Mouse (Mus musculus): ENCODE results near the gene Ccl2.
A peak's percentile ranks its signal among the peaks of the same experiment; 100 is the strongest.

Ccl2 gene

DNA sequence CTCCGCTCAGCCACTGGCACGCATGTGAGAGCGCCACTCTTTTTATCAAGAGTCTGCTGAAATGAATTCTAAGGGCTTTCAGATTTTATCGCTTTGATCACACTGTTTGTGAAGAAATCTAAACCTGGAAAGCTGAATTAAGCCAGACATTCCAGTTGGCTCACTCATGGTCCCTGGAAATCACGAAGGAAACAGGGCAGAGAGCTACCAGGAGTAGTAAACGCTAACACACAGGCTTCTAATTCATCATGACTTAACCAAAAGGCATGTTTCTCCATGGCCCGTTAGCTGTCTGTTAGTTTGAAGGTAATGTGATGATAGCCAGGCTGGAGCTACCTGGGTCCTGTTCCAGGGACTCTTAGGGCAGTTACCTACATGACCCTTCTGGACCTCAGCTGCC lies 925 bp upstream of the Ccl2 start:
- no peak for DNase-seq (ENCODE audit: low spot score in 2 of 2)

DNA sequence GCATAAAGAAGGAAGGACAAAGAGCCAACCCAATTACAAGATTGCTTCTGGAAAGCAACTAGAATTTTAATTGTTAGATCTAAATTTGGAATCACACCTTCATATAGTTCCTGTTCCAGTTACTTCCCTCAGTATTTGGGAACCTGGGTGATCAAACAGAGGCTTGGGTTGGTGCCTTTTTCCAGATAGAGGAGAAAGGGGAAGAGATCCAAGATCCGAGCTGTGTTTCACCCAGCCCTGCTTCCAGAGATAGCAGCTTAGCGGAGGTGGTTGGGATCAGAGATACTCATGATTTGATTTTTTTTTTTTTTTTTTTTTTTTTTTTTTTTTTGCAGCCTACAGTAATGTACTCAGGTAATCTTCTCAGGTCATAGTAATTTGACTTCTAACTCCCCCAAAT lies 486 bp downstream of the Ccl2 start:
- no peak for DNase-seq (ENCODE audit: low spot score in 2 of 2)

DNA sequence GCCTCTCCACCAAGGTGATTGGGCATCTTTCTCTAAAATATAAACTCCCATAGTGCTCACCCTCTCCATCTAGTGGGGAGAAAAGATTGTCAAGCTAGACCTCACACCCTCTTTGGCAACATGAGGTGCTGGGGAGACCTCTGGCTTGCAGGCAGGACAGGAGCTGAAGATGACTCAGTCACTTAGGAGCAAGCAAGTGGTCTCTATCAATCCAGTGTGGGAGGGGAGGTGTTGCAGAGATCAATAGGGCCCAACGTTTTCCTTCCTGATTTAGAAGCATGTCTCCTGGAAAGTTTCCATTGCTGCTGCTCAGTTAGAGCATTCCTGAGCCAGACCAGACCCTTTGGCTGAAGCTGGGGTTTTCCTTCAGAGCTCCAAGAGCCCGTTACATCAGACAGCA lies 3.2 kb downstream of the Ccl2 start, which contains the start of gene Gm17268:
Gm17268 (minus strand) TSS at position 28 of the 400 bp plus-strand sequence.
- DNase-seq (ENCODE audit: low spot score in 2 of 2), result no peak

DNA sequence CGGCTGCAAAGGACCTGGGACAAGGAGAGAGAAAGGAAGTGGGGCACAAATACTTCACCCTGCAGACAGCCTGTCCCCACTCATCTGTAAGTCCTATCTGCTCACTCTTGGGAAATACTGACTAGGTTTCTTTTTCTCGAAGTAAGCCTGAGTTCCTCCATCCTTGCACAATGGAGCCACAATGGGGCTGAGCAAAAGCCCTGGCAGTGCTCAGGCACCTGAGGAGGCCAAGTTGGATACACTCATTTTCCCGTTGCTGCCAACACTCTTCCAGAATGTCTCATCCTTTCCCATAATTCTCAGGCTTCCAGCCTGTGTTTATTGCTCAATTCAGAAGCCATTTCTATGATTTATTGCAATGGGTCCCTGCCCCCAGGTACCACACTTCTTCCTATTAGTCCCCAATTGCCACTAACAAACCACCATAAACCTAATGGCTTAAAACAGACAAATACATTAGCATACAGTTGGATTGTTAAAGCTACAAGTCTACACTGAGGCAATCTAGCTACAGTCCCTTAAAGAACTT lies 3.8 kb downstream of the Ccl2 start:
- DNase-seq (ENCODE audit: low spot score in 2 of 2), result no peak

DNA sequence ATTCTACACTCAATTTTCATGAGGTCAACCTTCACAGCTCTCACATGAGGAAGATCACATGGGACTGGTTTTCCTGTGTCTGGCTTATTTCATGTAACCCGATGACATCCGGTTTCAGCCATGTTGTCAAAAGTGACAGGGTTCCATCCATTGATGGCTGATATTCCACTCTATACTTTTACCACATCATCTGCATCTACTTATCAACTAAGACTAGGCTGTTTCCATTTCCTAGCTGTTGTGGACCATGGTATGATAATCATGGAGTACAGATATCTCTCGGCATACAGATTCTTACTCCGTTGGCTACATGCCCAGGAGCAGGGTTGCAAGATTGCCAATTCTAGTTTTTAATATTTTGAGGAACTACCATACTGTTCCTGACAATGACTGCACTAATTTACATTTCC lies 6.3 kb downstream of the Ccl2 start:
- no peak for DNase-seq (ENCODE audit: low spot score in 2 of 2)

DNA sequence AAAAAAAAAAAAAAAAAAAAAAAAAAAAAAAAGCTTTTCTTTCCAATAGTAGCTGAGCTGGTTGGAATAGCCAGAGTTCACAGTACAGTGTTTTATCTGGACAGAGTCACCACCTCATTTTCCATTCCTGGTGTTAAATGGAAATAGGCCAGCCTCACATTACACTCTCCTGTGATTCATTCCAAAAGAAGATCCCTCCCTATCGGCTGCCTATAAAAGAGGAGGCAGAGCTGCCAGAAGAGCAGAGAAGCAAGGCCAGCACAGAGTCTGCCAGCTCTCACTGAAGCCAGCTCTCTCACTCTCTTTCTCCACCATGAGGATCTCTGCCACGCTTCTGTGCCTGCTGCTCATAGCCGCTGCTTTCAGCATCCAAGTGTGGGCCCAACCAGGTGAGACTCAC lies 10.1 kb downstream of the Ccl2 start, which contains the start of gene Ccl7:
Ccl7 (plus strand) TSS at position 242 of the 400 bp plus-strand sequence.
- peak in 1 of 2 experiments; percentile 19 for DNase-seq (ENCODE audit: low spot score in 2 of 2)

DNA sequence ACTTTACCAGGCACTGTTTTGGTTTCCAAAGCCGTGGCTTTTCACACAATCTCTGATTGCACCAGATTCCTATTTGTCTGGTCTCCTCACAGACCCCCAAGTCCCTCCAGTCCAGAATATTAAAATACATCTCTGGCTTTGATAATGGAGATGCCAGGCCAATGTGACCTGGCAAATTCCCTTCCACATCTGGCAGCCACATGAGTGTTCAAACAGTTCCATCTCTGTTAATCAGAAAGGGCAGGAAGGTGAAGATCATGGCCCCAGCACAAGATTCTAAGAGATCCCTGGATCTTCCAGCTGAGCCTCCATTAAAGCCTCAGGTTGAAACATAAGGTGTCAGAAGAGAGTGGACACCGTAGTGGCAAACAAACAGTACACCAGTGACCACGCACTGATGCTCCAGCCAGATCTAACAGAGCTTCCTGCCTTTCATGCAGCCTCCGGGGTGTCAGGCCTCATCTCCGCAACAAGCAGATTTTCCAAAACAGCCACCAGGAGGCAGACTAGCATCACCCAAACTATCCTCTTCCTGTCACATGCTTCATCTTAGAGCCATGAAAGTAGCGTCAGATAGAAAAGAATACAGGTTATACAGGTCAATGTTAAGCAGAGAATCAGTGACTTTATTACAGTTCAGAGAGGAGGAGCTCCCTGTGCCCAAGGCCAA lies 12.5 kb downstream of the Ccl2 start:
- DNase-seq (ENCODE audit: low spot score in 2 of 2), result no peak

DNA sequence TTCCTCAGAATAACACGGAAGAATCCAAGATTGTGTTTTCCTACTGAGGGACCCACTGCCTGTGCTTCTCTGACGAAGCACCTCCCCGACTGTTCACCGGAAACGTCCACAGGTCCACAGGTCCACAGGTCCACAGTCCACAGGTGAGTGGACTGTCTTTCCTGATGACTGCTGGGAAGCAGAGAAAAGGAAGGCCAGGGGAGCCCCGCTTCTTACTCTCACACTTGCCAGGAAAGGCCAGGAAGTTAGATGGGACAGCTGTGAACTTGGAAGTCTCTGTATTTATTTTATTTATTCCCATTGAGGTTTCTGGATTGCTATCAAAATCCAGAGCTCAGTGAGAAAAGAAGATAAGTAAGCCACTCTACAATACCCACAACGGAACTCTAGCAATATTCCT lies 18.5 kb downstream of the Ccl2 start:
- DNase-seq (ENCODE audit: low spot score in 2 of 2), result no peak

DNA sequence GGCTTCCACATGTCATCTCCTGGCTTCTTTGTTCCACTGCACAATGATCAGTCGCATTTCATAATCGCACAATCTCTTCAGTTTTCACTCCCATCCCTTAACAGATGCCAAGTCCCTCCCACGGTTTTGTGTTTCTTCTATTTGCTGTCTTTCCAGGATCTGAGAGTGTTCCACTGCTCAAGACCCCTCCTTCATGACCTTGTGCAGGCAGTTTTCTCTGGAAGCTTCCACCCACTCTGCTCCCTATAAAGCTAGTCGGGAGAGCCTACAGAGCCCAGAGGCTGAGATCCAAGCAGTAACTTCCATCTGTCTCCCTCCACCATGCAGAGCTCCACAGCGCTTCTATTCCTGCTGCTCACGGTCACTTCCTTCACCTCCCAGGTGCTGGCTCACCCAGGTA lies 22.3 kb downstream of the Ccl2 start, which contains the start of gene Ccl11:
Ccl11 (plus strand) TSS at position 178 of the 400 bp plus-strand sequence.
- DNase-seq (ENCODE audit: low spot score in 2 of 2), result peak; percentile 15 to 49

DNA sequence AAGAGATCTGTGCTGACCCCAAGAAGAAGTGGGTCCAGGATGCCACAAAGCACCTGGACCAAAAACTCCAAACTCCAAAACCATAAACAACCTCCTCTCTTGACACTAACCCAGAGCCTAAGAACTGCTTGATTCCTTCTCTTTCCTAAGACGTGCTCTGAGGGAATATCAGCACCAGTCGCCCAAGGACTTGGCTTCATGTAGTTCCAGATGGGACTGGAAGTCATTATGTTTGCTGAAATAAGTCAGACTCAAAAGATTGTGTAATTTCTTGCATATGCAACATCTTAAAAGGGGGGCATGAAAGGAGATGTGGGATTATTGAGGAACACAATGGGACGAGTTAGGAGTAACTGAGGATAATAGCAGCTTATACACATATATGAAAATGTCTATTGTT lies 26.9 kb downstream of the Ccl2 start:
- DNase-seq (ENCODE audit: low spot score in 2 of 2), result no peak

DNA sequence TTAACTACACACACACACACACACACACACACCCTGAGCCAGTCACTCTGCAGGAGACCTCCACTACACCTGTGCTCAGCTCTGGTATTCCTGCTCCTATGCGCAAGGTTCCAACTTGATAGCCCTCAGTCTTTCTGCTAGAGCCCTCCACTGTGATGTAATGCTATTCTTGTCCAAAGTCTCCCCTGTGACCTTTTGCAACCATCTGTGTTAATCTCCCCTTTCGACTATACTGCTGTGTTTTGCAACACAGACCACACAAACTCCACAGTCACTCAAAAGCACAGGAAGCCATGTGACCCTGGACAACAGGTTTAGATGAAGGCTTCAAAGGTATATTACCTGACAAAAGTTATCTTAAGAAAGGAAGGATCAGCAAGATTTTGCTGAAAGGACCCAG lies 28.1 kb downstream of the Ccl2 start:
- DNase-seq (ENCODE audit: low spot score in 2 of 2), result no peak

DNA sequence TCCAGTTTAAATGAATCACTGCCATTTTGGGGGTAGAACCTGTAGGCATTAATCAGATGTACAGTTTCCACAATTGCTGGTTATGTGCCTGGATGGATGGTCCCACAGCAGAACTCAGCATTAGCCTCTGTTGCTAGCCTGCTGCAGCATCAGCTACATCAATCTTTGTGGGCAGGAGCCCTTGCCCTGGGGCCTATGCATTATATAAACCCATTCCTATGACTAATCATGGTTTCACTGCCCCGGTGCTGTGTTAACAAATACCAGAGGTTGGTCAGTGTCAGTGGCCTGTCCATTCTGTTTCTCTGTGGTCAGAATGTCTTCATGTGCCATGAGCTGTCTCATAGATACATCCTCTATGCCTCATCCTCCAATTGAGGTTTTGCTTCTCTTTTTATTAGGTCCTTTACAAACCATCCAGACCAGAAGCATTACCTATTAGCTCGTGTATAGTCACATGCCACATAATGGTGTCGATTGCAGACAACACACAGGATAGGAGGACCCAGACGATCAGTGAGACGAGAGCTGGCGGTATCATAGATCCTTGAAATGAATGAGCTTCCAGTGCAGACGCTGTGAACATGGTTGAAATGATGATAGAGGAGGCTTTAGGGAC lies 31.7 kb downstream of the Ccl2 start:
- no peak for DNase-seq (ENCODE audit: low spot score in 2 of 2)

DNA sequence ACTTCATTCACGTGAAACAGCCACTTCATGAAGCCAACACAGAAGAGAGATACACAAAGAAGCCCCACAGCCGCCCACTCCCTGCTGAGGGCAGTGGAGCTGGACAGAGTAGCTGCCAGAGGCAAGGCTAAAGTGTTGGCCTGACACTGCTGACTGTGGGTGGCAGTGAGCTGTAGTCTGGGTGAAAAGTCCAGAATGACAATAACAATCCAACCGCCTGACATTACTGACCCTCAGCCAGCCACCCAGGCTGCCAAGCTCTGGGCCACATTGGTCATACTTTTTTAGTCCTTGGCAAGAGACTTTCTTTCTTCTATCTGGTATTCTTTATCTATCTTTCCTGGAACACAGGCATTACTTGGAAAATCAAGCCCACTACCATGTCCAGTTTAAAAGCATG lies 35.7 kb downstream of the Ccl2 start:
- DNase-seq (ENCODE audit: low spot score in 2 of 2), result no peak

DNA sequence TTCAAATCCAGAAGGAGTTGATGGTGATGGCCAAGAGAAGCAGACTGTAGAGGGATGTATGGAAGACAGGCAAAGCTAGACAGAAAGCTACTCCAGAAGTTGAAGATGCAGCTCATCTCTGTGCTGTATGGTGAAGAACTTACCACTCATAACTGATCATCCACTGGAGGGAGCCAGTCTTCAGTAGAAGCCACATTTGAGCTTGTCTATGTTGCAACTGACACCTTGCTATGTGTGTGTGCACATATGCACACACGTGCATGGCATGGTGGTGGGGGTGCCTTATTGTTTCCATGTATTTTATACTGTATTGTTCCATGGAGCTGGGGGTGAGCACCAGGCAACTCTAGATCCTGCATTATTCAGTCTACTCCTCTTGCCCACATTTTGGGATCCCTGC lies 37.0 kb downstream of the Ccl2 start:
- DNase-seq (ENCODE audit: low spot score in 2 of 2), result no peak

DNA sequence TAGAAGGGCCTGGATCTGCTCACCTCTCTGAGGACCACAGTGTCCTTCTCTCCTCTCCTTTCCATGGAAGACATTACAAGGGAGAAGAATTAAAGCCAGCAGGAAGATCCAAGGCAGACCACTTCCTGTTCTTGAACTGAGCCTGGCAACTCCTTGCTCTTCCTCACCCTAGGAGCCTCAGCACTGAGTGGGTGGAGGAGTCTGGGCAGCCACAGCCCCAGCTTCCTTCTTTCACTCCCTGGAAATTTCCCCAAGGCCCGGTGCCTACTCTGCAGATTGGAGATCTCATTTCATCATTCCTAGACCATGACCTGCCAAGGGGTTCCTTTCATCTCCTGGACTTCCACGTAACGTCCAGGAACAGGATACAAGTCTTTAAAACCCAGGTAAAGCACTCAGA lies 37.6 kb downstream of the Ccl2 start:
- DNase-seq (ENCODE audit: low spot score in 2 of 2), result no peak

DNA sequence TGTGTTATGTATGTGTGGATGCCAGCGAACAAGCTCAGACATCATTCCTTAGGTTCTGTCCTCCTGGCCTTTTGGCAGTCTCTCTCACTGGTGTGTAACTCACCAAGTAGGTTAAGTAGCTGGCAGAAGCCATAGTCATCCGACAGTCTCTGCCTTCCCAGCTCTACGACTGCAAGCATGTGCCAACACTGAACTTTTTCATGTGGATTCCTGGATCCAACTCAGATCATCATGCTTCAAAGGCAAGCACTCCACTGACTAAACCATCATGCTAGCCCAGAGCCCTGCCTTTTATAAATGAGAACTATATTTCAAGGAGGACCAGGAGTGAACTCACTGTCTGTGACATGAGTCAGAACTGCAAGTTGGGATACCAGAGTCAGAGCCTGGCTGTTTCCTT lies 38.3 kb downstream of the Ccl2 start:
- DNase-seq (ENCODE audit: low spot score in 2 of 2), result no peak

DNA sequence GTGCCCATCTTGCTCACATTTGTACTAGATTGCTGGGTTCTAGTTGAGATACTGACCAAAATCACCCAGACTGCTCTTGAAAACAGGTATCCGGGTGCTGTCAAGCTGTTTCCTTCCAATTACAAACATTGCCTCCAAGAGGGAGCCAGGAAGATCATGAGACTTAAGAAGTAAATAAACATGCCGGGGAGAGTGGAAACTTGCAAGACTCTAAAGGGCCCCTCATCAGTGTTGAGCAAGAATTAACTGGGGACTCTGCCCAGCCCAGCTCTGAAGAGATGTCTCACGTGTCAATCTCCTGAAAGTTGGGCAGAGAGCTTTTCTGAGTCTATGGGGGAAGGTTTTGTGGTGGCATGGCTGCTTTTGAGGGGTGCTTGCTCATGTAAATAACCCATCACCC lies 41.7 kb downstream of the Ccl2 start:
- DNase-seq (ENCODE audit: low spot score in 2 of 2), result no peak

DNA sequence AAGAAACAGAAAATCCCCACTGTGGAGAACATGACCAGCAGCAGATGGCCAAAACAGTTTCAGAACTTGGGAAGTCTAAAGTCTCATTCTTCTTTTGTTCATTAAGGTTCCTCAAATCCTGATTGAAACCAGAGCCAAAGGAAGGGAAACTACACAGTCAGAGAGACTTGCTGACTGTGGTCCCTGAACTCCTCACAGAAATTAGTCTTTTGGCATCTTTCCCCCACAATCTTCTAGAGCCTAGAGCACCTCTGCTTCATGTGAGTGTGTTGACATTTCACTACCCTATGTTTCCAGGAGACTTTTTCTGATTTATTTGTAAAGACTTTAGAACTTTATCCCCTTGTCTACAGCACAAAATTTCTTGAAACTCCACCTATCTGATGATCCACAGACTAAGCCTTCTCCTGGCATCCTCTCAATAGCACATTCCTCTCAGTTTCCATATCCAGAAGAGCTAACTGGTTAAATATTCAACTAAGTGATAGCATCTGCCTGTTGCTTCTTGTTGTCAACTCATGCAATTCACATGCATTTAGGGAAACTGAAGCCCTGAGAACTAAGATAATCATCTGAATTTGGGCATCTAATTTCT lies 42.9 kb downstream of the Ccl2 start:
- DNase-seq (ENCODE audit: low spot score in 2 of 2), result no peak

DNA sequence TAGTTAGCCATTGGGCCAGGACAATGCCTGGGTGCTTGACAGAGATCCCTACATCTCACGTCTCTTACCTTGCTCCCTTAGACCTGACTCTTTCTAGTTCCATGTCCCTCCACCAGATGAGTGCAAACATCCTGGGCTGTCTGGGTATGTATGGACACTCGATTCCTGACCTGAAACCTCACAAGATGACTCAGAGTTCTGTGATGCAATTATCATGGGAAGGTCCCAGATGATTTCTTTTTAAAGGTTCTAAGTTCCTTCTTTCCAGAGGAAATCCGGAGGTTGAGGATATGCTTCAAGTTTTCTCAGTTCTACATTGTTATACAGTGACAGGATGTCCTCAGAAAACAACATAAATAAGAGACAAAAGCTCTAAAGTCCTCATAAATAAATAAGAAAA lies 45.5 kb downstream of the Ccl2 start:
- no peak for DNase-seq (ENCODE audit: low spot score in 2 of 2)

DNA sequence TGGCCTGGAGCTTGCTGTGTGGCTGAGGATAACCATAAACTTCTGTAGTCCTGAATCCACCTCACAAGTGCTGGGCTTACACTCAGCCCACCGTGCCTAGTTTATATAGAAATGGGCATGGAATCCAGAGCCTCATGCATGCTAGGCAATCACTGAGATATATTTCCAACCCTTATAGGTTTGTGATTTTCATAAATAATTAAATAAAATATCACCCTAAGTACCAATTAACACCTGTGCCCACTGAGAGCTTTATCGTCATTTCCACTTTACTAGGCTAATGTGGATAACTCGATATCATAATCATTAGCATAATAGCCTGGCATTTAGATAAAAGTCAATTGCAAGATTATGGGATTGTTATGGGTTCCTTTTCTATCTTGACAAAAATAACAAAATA lies 49.0 kb downstream of the Ccl2 start:
- DNase-seq (ENCODE audit: low spot score in 2 of 2), result no peak
